Mouse (Mus musculus): ENCODE measurements around the gene Prkcd.

- TF ChIP-seq POLR2A (IDR thresholded peaks at IDR 0.05; ENCODE audit: low read depth, low read length): no peak
- no peak for TF ChIP-seq CTCF (conservative IDR thresholded peaks at IDR 0.05; ENCODE audit: insufficient read depth, insufficient read length, low read depth, low read length)
These were observed 23.7 kb upstream of the Prkcd start for GRCm38 (mm10) chr14:30649745-30650144.

Measured in kidney, adult 2 months (tissue).